Mouse (Mus musculus): ENCODE data around the gene Pnkd.
A peak's percentile ranks its signal among the peaks of the same experiment; 100 is the strongest.

The Pnkd gene

DNA sequence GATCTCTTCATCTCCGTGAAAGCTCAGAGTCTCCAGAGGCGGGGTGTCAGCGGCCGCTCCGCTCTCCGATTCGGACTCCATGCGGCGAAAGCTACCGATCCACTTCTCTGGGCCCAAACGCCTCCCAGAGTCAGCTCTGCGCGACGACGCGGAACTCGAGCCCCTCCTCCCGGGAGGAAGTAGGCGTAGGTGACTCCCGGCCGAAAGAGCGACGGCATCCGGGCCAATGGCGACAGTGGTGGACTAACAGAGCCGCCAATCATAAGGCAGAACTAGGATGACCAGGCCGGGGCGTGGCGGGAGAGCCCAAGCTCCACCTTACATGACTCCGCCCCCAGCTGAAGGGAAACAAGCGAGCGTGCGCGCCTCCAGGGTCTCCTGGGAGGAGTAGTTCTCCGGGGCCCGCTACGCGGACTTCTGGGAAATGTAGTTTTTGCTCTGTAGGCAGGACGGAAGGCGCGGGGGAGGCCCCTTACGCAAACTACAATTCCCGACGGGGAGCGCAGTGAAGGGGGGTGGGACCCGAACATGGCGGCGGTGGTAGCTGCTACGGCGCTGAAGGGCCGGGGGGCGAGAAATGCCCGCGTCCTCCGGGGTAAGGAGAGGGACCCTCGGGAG lies at the start of gene Pnkd, which contains the start of gene Aamp:
Pnkd (plus strand) TSS at position 388 of the 618 bp plus-strand sequence.
Aamp (minus strand) TSS at position 196 of the 618 bp plus-strand sequence.
- DNase-seq (ENCODE audit: low read depth), result peak; percentile 100

DNA sequence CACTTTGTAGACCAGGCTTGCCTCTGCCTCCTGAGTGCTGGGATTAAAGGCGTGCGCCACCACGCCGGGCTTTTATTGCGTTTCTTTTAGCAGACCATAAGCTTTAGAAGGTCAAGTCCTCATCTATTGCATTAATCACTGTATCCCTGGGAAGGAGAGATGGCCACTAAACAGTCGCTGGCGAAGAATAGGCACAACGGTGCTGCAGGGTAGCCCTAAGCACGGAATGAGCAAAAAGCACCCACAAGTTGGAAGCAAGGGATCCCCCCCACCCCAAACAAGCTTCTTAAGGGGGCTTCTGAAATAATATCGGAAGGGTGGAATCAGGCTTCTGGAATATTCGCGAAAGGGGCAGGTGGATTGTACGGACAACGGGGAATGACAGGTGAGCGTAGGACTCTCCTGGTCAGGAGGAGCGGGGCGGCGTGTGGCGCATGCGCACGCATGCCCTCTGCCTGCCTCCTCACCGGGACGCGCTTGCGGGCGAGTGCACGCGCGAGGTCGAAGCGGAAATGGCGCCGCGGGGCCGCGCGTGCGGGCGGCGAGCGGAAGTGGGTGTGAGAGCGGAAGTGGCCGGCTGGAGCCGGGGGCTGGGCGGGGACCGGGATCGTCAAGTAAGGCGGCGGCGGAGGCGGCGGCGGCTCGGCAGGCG lies 48.7 kb upstream of the Pnkd start, which contains the start of gene Arpc2:
Arpc2 (plus strand) TSS at position 147 of the 652 bp plus-strand sequence.
- DNase-seq (ENCODE audit: low read depth), result peak; percentile 92

DNA sequence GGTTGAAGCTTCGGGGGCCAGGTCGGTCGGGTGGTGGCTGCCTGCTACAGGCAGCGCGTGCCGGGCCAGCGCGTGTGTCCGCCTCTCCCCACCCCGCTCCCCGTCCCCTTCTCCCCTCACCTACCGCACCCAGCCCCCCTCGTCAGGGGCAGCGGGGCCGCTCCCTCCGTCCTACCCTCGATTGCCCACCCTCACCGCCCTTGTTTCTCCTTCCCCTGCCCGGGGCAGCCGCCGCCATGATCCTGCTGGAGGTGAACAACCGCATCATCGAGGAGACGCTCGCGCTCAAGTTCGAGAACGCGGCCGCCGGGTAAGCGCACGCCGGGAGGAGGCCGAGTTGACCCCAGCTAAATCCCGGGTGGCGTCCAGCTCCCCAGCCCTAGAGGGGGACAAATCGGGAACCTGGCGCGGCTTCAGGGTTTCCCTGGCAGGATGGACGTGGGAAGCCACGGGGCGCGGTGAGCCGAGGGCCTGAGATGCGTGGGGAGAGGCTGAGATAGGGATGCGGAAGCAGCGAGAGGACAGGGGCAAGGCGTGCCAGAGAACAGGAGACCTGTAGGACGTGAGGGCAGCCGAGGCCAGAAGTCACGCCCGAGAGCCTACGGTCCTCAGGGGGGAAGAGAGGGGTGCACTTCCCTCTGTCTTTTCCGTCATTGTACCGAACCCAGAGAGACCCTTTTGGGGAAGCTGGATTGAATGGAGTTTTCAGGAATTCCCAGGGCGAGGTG lies 48.0 kb upstream of the Pnkd start:
- no peak for DNase-seq (ENCODE audit: low read depth)

DNA sequence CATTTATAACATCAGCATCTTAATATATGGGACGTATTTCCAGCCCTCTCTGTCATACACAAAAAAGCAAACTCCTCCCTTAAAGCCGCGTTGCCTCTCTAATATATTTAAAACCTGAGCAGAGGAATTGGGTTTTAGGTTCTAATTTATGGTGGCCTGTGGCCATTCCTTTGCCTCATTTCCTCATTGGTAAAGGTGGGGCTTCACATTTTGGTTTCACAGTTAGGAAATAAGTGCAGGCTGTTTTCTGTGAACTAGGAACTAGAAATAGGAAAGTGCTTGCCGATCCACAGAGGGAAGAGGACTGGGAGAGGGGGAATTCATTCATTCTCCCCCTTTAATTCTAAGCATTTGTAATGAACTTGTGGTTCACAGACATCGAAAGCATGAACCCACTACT lies 47.1 kb upstream of the Pnkd start:
- no peak for DNase-seq (ENCODE audit: low read depth)

DNA sequence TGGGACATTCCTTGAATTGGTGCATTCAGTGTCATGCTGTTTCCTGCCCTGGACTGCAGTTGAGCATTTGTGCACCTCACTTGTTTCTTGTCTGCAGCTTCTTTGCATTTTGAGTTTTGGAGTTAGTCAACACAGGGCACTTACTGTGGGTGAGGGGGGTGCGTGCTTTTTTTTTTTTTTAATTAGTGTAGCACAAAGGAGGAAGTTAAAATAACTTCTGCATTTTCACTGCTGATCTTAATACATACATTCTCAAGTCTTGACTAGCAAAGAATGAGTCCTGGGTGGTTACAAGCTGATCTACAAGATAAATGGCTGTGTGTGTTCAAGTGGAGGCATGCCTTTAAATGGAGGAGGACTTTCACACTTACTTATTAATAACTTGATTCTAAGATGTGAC lies 46.6 kb upstream of the Pnkd start:
- DNase-seq (ENCODE audit: low read depth), result no peak

DNA sequence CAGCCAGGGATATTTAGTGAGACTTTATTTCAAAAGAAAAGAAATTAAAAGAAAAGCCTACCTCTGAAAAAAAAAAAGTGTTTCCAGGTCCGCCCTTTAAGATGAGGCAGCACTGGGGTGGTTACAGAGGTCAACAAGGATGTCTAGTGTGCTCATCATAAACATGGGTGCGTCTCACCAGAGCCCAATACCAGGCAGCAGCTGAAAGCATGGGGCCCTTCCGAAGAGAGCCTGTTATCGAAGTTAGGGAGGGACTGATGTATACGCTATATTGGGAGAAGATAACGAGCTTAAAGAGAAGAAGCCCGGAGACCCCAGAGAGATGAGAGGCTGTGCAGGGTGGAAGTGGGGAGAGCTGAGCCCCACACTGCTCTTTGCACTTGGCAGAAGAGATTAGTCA lies 45.6 kb upstream of the Pnkd start:
- no peak for DNase-seq (ENCODE audit: low read depth)

DNA sequence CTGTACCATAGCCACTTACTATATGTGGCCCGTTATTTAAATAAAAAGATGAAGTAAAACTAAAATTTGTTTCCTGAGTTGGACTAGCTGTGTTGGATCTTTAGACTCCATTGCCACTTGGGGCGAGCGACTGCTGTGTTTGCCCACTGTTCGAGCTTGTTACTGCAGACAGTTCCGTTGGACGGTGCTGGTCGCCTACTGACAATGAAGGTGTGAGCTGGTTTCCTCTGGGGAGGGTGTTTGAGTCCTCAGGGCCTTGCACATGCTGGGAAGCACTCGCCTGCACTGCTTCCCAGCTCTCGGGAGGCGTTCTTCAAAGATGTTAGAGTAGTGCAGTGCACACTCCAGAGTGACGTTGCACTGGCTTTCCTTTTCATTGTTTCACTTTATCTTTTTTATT lies 45.1 kb upstream of the Pnkd start:
- no peak for DNase-seq (ENCODE audit: low read depth)

DNA sequence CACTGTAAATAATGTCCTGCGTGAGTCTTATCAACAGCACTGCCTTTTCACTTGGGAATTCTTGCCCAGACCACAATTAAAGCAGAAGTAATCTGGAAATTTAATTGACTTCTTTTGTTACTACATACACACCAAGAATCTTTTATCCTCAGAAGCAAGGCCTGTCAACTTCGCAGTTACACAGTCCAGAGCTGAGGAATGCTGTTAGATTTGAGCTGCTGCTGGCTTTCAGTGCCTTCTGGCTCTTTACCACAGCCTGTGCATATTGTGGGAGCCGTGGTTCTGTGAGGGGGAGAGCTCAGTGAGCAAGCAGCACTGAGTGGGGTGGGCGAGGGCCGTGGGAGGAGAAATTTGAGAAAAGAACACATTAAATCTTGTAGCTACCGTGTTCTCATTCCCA lies 44.4 kb upstream of the Pnkd start:
- DNase-seq (ENCODE audit: low read depth), result no peak

DNA sequence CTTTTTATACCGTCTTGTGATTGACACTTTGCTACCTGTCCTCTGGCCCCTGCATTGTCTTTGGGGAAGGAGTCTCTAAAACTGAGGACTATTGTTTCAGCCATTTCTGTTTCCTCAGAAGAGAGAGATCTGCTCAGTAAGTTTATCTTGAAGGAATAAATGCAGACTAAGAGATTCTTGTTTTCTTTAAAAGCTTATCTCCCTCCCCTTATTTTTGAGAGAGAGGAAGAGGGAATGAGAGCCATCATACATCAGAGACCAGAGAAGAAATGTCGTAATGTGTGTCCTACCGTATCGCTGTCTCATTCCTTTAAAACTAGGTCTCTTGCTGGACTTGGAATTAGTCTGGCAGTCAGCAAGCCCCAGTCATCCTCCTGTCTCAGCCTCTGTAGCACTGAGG lies 43.9 kb upstream of the Pnkd start:
- no peak for DNase-seq (ENCODE audit: low read depth)

DNA sequence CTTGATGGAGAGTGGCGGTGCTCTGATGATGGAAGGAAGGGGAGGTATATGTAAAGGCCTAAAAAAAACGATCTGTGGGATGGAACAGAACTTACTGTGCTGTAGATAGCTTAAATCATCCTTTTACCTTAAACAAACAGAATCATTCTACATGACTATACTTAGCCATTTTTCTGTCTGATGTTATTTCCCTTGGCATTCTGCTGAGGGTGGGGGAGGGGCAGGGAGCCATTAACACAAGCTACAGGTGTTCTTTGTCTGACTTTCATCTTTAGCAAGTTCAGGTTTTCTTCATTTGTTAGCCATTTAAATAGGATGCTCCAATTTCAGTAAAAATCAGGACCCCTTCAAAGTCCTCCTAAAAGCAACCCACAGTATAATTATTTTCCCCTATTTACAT lies 39.2 kb upstream of the Pnkd start:
- no peak for DNase-seq (ENCODE audit: low read depth)

DNA sequence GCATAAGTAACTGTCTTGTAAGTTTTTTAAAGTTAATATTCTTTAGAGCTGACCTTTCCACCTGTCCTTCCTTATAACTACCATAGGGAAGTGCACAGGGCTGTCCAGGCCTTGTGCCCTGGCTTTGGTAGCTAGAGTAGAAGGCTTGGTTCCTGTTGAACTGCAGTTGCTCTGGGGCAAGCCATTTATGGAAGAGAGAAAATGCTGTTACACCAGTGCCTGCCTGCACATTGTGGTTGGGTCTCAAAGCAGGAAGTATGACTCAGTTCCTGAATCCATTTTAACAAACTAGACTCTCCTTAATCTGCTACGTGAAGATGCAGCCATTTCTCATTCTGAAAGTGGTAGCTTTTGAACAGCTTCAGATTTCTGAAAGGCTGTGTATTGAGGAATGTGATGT lies 35.9 kb upstream of the Pnkd start:
- no peak for DNase-seq (ENCODE audit: low read depth)

DNA sequence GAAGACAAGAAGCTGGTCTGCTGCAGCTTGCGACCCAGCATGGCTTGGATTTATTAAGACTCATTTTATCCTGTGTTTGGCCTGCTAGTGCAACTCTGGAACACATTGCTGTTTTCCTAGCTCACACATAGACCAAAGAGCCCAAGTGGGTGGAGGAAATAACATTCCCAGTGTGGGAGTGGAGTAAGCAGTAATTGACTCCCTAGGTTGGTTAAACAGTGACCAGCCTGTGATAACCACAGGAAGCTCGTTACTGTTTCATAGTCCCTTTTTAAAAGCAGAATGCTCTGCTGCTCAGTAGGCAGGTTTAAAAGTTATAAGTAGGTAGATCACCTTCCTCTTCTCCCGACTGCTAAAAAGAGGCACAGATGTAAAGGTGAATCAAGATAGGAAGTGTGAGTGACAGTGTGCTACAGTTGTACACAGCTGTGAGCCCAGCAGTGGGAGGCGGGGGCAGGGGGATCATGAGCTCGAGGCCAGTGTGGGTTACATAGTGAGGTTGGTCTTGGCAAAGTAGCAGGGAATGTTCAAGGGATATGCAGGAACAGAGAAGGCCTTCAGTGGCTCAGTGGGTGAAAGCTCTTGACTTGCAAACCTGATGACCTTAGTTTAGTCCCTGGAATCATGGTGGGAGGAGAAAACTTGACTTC lies 35.3 kb upstream of the Pnkd start:
- no peak for DNase-seq (ENCODE audit: low read depth)

DNA sequence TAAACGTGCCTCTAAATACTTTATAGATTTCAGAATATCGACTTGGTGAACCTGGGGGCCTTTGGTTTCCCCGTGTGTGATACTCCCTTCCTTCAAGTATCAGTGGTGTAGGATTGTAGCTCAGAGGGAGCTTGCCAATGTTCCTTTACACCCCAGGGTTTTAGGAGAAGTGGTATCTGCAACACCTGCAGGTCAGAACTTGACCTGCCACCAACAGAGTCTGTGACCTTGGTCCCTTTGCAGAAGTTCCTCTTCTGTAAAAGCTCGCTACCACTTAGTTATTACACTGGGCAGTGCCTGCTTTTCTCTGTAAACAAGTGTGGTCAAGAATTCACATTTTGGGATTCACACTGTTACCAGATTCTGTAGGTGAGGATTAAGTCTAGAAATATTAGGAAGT lies 34.6 kb upstream of the Pnkd start:
- no peak for DNase-seq (ENCODE audit: low read depth)

DNA sequence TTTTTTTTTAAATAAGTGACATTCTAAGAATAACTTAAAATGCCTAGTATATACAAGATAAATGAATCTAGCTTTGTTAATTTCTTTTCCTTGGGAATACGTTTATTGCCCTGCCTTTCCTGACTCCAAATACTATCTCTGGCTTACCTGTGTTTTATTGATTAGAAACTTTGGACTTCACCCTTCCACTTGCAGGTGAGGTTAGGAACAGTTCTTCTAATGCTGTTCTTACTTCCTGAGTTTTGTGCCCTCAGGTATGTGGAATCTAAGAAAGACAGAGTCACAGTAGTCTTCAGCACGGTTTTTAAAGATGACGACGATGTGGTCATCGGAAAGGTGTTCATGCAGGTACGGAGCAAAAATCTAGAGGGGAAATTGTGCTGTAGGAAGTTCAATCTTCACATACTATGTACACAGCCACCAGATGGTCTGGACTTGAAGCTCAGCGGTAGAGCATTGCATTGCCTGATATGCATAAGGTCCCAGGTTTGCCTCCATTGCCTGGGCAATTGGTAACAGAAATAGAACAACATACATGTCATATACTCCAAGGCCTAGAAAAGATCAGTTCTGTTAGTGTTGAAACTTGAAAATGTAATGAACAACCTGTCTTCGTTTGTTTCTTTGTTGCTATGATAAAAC lies 28.9 kb upstream of the Pnkd start:
- DNase-seq (ENCODE audit: low read depth), result no peak

DNA sequence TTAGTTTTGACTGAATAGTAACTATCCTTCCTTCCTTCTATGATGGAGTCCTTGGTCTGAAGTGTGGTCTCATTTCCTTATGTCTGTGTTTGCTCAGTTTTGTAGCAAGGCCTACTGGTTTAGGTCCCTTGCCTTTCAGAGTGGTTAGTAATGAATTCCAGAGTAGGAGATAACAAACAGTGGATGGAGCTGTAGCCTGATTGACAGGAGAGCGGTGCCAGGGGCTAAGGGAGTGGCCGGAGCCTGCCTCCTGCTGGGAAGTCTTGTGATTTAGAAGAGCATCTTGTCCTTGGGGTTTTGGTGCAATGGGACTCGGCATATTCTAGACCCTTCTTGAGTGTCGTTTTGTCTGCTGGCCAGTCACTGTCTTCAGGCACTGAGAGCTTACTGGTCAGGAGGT lies 27.9 kb upstream of the Pnkd start:
- DNase-seq (ENCODE audit: low read depth), result no peak

DNA sequence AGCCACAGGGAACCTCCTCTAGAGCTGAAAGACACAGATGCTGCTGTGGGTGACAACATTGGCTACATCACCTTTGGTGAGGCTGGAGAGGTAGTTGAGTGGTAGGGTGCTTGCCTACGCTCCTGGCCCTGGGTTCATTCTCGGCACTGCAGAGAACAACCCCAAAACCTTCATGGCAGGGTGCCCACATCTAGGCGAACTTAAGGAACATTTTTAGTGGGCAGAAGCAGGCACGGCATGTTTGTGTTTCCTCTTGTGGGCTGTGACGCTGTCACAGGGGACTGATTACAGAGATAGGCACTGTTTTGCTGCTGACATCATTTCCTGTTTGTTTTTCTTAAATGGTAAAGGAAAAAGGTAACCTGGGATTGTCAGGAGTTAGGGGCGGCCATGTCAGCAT lies 22.2 kb upstream of the Pnkd start:
- DNase-seq (ENCODE audit: low read depth), result no peak

DNA sequence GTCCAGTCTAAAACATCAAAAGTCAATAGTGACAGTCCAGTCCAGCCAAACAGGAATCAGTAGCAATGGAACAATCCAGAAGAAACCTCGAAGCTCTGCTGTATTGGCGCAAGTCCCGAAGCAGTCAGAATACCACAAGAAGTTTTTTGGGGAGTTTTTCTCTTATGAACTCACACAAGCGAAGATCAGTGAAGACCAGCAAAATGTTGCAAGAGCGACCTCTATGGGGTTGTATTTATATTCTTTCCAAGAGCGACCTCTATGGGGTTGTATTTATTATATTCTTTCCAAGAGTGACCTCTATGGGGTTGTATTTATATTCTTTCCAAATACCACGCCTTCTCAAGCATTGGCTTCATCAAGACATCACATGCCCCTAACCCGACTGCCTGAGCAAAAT lies 16.0 kb upstream of the Pnkd start:
- DNase-seq (ENCODE audit: low read depth), result no peak

DNA sequence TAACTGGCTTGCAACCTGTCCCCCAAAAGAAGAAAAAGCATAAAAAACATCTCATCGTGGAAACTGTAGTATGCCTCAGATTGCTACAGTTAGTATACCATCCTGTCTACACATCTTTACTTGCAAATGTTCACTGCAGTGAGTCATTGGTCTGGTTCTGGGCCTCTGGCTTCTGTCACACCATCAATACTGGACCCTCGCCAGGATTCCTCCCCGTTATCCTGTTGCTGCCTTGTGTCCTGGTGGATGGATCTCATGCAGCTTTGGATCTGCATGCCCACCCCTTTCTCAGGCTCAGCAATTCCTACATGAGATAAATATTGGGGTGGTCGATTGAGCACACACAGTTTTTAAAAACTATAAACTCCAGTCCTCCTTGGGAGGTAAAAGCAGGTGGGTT lies 13.1 kb upstream of the Pnkd start:
- no peak for DNase-seq (ENCODE audit: low read depth)

DNA sequence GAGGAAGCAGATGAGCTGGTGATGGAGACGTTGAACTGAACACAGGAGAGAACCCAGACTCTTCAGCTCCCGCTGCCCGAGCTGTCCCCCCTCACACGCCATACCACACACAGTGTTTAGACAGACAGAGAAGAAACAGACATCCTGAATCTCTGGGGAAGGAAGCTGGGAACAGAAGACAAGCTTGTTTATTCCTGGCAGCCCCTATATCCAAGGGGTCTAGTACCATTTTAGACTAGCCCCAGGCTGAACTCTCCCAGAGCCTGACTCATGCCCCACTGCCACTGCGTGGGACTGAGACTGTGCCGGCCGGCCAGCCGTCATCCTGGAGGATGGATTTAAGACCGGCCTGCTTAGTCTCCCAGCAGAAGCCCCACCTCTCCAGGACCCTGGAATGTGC lies 9.7 kb upstream of the Pnkd start:
- DNase-seq (ENCODE audit: low read depth), result no peak

DNA sequence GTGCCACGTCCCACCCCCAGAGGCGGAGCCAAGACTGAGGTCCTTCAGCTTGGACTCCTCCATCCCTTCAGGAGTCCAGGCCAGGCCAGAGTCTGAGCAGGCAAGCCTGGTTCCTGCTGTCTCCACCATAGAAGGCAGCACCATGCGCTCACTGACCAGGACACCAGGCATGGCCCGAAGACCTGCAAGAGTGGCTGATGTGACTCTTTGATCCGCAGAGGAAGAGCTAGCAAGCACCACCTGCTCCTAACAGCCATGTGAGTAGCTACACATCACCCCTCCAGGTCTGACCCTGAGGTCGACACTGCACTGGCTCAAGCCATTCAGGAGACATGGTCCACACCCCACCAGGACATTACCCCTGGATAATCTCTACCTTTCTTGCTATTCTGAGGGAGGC lies 7.7 kb upstream of the Pnkd start:
- no peak for DNase-seq (ENCODE audit: low read depth)

DNA sequence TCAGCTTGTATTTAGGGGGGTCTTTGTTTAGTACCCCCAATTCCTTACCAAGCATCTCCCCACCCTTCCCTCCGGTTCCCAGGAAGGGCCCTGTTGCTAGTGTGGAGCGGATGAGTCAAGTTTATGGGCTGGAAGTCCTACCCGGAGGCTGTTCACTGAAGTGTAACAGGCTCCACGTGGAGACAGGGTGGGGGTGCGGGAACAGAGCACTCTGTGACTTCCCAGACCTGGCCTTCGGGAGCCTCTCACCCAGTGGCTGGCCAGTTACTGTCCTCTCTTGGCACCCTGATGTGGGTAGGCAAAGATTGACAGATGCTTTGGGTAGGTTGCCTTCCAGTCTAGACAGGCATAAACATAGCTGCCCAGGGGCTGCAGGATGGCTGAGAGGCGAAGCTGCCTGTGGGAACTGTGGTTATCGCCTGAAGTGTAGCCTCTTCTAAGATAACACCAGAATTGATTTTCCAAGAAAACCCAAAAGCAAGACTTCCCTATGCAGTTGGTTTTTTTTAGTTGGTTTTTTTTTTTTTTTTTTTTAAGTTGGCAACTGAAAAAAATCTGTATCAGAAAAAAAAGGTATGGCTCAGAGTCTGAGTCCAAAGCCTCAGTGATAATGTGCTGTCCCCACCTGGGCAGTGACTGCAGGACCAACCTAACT lies 6.7 kb upstream of the Pnkd start:
- DNase-seq (ENCODE audit: low read depth), result no peak

DNA sequence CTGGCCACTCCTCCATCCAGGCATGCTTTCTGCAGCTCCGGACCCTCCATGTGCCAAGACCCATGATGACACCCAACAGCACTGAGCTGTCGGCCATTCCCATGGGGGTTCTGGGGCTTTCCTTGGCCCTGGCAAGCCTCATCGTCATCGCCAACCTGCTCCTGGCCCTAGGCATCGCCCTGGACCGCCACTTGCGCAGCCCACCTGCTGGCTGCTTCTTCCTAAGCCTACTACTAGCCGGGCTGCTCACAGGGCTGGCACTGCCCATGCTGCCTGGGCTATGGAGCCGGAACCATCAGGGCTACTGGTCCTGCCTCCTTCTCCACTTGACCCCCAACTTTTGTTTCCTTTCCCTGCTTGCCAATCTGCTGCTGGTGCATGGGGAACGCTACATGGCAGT lies 6.2 kb upstream of the Pnkd start, which contains the start of gene Gpbar1:
Gpbar1 (plus strand) TSS at position 13 of the 400 bp plus-strand sequence.
- no peak for DNase-seq (ENCODE audit: low read depth)
